Mouse (Mus musculus) left cerebral cortex, postnatal 10 days (tissue): ENCODE results near the gene Kdm5a. TPM values are rescaled to one million over a fixed set of nuclear protein-coding genes. Genes with fewer than 3 reads are reported as not detected.

ENCODE experiments used
- DNase-seq, 2 experiments: peaks; one replicate each; pipeline ENCODE4 v3.0.0; 2021 to 2022; ENCODE audit warnings: low spot score in 2 of 2, mixed read lengths in 1 of 2; ENCODE audit errors: extremely low spot score in 1 of 2
- intact Hi-C: fragments of 180-260 bp; cut with DNase I; formaldehyde crosslinking; loops from one replicate; pipeline ENCODE4 v1.15.1; 2025
- total RNA-seq, 2 experiments: library from RNA; stranded (reverse); gene quantifications; 2 replicates each; pipeline ENCODE4 v1.2.3; 2021

Gene Kdm5a
- total RNA-seq, 2 experiments from 2014 or later: 29.1 to 31.2 TPM

- no peak for DNase-seq
- intact Hi-C loops: no loop called here
Observed at GRCm38 (mm10) chr6:120491862-120492498, 128.1 kb downstream of the Kdm5a start.

- intact Hi-C loops: no loop called here
- peak in 1 of 2 experiments; percentile 64 for DNase-seq
Observed at GRCm38 (mm10) chr6:120492499-120493373, 128.8 kb downstream of the Kdm5a start.

- intact Hi-C loops: no loop called here
- DNase-seq: peak; percentile 87 to 93
Observed at GRCm38 (mm10) chr6:120493374-120494181, 129.7 kb downstream of the Kdm5a start, which contains the start of gene Tmem121b. Gene Tmem121b (minus strand): TSS chr6:120493807.

Other genes starting within 250 kb of the Kdm5a start
- not detected for gene D330020A13Rik, start 69.8 kb upstream of the Kdm5a start, total RNA-seq
- under 1 TPM; 0.30 to 0.32 TPM for gene B4galnt3, start 69.6 kb upstream of the Kdm5a start, total RNA-seq
- gene Ccdc77, start 250 bp downstream of the Kdm5a start, total RNA-seq: 1 to 10 TPM; 4.6 to 7.7 TPM
- 1 to 10 TPM; 4.9 to 5.4 TPM for gene Il17ra, start 99.1 kb downstream of the Kdm5a start, total RNA-seq
- 10 to 100 TPM; 51.3 to 51.6 TPM for gene Tmem121b, start 129.7 kb downstream of the Kdm5a start, total RNA-seq
- 10 to 100 TPM; 31.3 to 31.5 TPM for gene Hdhd5, start 167.2 kb downstream of the Kdm5a start, total RNA-seq